Mouse (Mus musculus) left cerebral cortex, adult 8-10 months (tissue): ENCODE measurements around the gene Sh3bp4. TPM values are rescaled to one million over a fixed set of nuclear protein-coding genes. Genes with fewer than 3 reads are reported as not detected.

Experiments
- DNase-seq, 2 experiments: peaks; one replicate each; pipeline ENCODE4 v3.0.0; 2022; ENCODE audit warnings: low spot score in 2 of 2
- total RNA-seq, 4 experiments: library from RNA; stranded (reverse); gene quantifications; 2 replicates each; pipeline ENCODE4 v1.2.4; 2022

Sh3bp4 gene
- total RNA-seq, 4 experiments from 2014 or later, result 16.2 to 17.6 (median 17.2) TPM

- peak; percentile 37 to 85 for DNase-seq
Observed at GRCm38 (mm10) chr1:89092442-89092991, 22.3 kb downstream of the Sh3bp4 start.

DNA sequence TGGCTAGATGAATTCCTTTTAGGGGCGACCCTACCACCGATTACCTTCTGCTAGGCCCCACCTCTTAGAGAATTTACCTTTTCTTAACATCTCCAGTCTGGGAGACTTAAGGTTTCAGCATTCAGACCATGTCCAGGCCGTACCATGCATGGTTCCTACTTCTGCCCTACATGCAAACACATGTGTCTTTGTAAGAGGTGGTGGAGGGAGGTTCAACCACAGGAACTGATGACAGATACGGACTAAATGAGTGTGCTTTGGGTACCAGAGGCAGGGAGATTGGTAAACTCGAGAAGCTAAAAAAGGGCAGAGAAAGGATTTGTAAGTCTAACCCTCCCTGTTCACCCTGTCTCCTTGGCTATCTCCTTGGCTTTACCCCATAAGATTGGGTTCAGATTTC is 23.5 kb downstream of the Sh3bp4 start:
- no peak for DNase-seq

DNA sequence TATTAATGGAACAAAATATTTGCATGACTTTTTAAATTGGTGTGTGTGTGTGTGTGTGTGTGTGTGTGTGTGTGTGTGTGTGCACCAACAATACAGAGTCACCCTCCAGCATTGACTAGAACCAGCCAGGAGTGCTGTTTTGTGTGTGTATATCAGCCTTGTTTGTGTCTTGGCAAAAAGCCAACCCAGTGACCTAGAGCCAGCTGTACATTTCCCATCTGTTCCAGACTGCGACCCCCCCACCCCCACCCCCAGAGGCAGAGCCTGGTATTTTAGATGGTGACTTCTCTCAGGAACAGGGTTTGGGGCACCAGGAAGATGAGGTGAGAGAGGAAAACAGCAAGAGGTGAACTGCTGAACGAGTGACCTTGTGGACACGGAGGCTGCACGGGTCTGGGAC is 24.2 kb downstream of the Sh3bp4 start:
- no peak for DNase-seq

- no peak for DNase-seq
Observed at GRCm38 (mm10) chr1:89095642-89096424, 25.6 kb downstream of the Sh3bp4 start.

DNA sequence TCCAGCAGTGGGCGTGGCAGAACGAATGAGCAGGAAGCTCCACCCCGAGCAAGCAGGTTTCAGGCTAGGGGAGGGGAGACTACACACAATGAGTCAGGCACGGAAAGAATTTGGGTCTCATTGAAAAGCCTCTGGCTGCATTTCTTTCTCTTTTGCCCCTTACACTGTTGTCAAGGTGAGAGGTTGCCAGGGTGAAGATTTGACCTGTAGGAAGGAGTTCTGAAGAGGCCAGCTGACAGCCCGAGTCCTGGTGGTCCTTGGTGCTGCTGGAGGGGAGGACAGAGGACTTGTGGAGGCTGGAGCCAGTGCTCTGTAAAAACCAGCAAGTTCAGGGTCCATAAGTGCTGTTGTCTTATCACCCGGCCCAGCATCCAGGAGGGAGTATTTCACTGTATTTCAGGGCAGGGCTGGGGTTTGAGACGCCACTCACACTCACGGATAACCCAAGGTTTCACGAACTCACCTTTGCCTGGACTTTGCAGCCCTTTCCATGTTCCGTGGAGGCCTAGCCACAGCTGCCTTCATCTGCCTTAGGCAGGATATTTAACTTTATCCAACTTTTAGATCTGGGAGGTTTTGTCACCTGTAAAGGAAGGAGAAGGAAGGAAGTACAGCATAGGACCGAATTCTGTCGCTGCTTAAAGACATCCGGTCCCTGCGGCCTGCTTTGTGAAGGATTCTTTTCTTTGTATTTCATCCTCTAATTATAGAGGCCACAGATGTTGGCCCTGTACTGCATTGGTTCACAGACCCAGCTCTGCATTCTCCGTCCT is 32.2 kb downstream of the Sh3bp4 start:
- no peak for DNase-seq

GRCm38 (mm10) chr1:89103004-89103263 is 32.7 kb downstream of the Sh3bp4 start:
- no peak for DNase-seq

DNA sequence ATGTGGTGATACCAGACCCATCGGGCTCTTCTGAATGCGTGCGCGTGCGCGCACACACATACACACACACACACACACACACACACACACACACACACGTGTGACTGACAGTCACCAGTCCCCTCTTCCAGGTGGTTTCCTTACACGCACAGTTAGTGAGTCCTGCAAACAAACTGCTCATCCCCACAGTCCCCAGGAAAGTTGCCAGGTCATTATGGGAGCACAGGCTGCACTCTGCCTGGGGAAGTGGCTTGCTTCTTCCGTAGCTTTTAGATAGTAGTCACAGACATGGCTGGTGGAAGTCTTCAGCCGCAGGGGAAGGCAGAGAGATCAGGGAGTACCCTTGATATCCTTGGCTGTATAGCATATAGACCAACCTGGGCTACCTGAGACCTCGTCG is 33.3 kb downstream of the Sh3bp4 start:
- no peak for DNase-seq

DNA sequence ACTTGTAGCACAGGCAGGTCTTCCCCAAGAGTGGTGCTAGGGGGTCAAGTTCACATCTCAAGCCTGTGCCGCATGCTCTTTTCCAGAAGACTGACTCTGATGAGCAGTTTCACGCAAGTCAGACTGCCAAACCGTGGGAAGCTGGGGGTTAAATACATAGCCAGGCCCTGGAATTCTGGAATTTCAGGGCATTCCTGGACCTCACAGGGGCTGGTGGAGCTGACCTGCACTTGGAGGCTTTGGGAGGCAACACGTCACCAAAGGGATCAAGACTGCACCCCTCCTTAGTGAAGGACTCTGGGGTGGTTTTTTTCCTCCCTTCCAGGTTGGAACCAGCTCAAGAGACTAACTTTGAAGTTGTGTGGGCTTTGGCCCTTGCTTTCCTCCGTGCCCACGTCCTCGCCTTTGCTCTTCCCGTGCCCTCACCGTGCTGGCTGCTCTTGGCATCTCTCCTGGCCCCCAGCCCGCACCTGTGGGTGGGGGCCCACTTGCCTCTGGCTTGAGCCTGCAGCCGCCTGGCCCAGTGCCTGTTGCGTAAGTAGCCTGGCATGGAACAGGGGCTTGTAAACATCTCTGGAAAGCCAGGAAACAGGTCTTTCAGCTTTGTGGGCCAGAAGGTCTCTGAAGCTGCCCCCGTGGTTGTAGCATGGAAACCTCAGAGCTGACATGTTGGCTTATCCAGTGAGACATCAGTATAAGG is 34.0 kb downstream of the Sh3bp4 start:
- no peak for DNase-seq

GRCm38 (mm10) chr1:89105891-89106830 is 35.9 kb downstream of the Sh3bp4 start:
- DNase-seq, result no peak

GRCm38 (mm10) chr1:89107466-89107865 is 37.3 kb downstream of the Sh3bp4 start:
- no peak for DNase-seq

GRCm38 (mm10) chr1:89108340-89108896 is 38.2 kb downstream of the Sh3bp4 start:
- DNase-seq, result no peak

DNA sequence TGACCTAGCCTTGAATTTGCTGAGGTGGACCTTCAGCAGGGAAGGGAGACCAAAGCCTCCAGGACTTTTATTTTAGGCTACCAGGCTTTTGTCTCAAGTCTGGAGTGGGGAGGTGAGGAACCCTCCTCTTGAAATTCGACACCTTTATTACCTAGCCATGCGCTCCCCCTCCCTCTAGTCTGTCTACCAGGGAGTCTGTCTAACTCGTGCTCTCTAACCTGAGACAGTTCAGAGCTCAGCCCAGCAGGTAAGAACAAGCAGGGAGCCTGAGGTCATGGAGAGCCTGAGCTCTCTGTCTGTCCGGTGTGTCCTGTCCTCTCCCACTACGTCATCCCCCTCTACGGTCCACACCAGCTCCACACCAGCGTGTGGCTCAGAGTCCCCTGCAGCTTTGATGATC is 39.6 kb downstream of the Sh3bp4 start:
- no peak for DNase-seq

- DNase-seq, result no peak
Observed at GRCm38 (mm10) chr1:89110767-89111534, 40.7 kb downstream of the Sh3bp4 start.

- no peak for DNase-seq
Observed at GRCm38 (mm10) chr1:89112544-89112943, 42.3 kb downstream of the Sh3bp4 start.

DNA sequence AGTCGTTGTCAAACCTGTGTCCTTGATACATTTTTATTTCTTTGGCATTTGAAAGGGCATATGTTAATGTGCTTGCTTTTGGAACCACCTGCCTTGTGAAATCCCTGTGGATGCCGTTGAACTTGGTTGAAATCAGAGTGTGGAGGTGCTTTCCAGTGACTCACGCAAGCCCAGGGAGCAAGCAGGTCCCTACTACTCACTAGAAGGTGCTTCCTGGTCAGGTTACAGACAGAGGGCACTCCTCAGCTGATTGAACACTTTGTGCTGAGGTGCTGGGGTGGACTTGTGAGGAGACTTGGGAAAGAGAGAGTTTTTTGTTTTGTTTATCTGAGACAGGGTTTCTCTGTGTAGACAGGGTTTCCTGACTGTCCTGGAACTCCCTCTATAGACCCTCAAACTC is 43.5 kb downstream of the Sh3bp4 start:
- DNase-seq, result no peak

DNA sequence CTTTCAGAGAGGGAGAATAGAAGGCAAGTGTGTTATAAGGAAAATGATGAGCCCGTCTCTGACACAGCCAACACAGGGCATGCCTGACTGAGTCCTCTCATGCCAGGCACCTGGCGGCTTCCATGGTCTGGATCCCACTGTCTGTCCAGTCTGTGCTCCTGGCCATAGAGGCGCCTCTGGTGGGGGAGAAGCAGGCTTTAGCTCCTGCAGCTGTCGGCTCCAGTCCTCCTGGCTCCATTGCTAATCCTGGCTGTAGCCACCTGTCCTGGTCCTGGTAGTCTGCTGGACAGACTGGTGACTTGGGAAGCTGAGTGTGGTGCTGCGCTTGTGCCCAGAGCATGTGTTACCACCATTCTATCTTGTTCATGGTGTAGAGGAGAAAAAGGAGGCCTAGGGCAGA is 46.8 kb downstream of the Sh3bp4 start:
- DNase-seq, result no peak

GRCm38 (mm10) chr1:89118076-89118475 is 47.9 kb downstream of the Sh3bp4 start:
- no peak for DNase-seq

DNA sequence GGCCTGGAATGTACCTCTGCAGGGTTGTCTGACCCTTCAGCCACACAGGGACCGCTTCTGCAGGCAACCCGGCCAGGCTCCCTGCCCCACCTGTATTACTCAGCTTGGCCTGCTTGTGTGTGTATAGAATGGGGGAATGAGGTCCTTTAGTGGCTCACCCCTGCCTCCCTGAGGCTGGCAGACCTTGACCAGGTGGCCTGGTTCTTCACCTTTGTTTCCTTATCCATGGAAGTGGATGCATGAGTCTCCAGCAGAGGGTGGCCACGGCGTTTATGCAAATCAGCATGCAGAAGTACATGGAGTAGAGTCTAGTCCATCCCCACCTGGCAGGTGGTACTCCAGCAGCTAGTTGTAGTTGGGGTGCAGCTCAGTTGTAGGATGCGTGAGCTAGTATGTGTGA is 48.6 kb downstream of the Sh3bp4 start:
- DNase-seq, result no peak

DNA sequence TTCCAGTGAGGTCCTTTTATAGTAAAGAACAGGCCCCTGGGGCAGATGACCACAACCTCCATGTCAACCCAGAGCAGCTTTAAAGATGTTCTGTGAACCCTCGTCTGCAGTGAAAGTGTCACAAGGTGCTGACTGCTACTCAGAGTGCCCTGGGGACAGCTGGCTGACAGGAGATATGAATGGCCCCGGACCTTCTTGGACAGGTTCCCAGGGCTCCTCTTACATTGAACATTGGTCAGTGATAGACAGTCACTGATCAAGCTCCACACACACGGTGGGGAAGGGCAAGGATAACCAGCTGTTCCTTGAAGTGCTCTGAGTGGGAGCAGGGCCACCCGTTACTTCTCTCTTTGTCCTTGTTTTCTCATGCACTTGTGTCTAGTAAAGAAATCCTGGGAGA is 50.1 kb downstream of the Sh3bp4 start:
- no peak for DNase-seq

- DNase-seq, result no peak
Observed at GRCm38 (mm10) chr1:89121466-89121865, 51.3 kb downstream of the Sh3bp4 start.
